Comparison of ENCODE assay signal across 8 mouse cellular contexts in the genomic region with DNA sequence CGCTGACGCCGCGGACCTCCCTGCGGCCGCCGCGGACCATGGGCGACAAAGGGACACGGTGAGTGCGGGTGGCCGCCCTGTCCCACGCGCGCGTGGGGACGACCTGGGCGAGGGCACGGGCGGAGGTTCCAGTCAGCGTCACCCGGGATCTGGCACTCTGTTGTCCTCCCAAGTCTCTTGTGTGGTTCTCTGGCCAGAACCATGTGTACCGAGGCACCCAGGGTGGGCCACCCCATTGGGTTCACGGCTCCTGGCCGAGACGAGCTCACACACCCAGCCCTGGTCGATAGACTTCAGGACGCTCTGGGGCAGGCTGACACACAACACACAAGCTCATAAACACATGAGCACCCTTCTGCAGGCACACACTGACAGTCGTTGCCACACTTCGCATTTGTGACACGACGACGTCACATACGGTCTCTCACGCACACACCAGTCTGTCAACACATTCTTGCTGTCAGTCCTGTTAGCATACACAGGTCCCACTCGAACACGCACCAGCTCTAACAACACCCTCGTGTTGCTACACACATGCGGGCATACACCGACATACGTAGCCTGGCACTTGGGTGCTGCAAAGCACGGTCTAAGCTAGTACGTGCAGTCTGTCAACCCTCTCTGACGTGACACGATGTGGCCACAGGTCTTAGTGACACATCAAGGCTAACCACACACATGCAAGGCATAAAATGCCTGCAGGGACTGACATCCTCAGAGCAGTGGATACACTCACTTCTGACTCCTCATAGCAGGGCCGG. TPM values are rescaled to one million over a fixed set of nuclear protein-coding genes. Genes with fewer than 3 reads are reported as not detected.
DNase-seq lines count a peak whose midpoint lies in the region; ATAC-seq and TF ChIP-seq lines count a peak whose summit lies in the region.

No protein-coding gene starts in this region.

- no peaks in the 10 kb centered on the region for H3K79me3 ChIP-seq in C2C12 (ENCODE audit: low read depth)

- 10% methylated on average over 46 of the region's 46 CpGs for WGBS in hindbrain, embryonic 11.5 days
- 2% methylated on average over 46 of the region's 46 CpGs for WGBS in liver, embryonic 14.5 days (ENCODE audit: insufficient replicate concordance)
- 13% methylated on average over 46 of the region's 46 CpGs for WGBS in neural tube, embryonic 11.5 days

- H3K4me3 ChIP-seq in gastrocnemius, adult 2 months, result peak overlapping the region; percentile 93
- peak overlapping the region; percentile 34 for H3K4me3 ChIP-seq in C2C12 (ENCODE audit: insufficient read depth, poor library complexity, severe bottlenecking)
- H3K4me3 ChIP-seq in hindbrain, embryonic 11.5 days (ENCODE audit: low read depth, low read length), result peak overlapping the region; percentile 77
- H3K4me3 ChIP-seq in liver, embryonic 14.5 days (ENCODE audit: insufficient read depth in 1 of 2, low read depth in 2 of 2, low read length in 2 of 2), result peak overlapping the region; percentile 75 to 94
- H3K4me3 ChIP-seq in neural tube, embryonic 11.5 days (ENCODE audit: low read depth, low read length), result peak overlapping the region; percentile 74

- ATAC-seq in hindbrain, embryonic 11.5 days (ENCODE audit: low FRiP score), result peak; percentile 66
- peak; percentile 25 for ATAC-seq in liver, embryonic 14.5 days (ENCODE audit: insufficient read depth)
- ATAC-seq in neural tube, embryonic 11.5 days (ENCODE audit: insufficient read depth, low FRiP score, low TSS enrichment), result peak; percentile 64

- no peaks in the 10 kb centered on the region for H3K27me3 ChIP-seq in C2C12 (ENCODE audit: control insufficient read depth, insufficient read depth, insufficient read length)
- no peaks in the 10 kb centered on the region for H3K27me3 ChIP-seq in hindbrain, embryonic 11.5 days (ENCODE audit: control insufficient read depth, insufficient read depth, low read length)
- no peaks in the 10 kb centered on the region for H3K27me3 ChIP-seq in liver, embryonic 14.5 days (ENCODE audit: control insufficient read depth, insufficient read depth, low read length)
- no peaks in the 10 kb centered on the region for H3K27me3 ChIP-seq in neural tube, embryonic 11.5 days (ENCODE audit: control insufficient read depth, insufficient read depth, low read length)

- no peak for TF ChIP-seq EP300 in liver, embryonic 14.5 days (IDR thresholded peaks at IDR 0.05; ENCODE audit: low read depth)

- no peaks in the 10 kb centered on the region for H3K36me3 ChIP-seq in C2C12 (ENCODE audit: control insufficient read depth, insufficient read depth)
- no peaks in the 10 kb centered on the region for H3K36me3 ChIP-seq in hindbrain, embryonic 11.5 days (ENCODE audit: control insufficient read depth, insufficient read depth, low read length)
- no peaks in the 10 kb centered on the region; the same call in 1 of the 2 replicates for H3K36me3 ChIP-seq in liver, embryonic 14.5 days (replicated peaks; ENCODE audit: control insufficient read depth, insufficient read depth, low read depth)
- no peaks in the 10 kb centered on the region for H3K36me3 ChIP-seq in neural tube, embryonic 11.5 days (ENCODE audit: control insufficient read depth, insufficient read depth, low read length)

- peak overlapping the region; percentile 94 for H3K27ac ChIP-seq in gastrocnemius, adult 2 months
- peak overlapping the region; percentile 85 for H3K27ac ChIP-seq in hindbrain, embryonic 11.5 days (ENCODE audit: low read depth, low read length)
- H3K27ac ChIP-seq in liver, embryonic 14.5 days, result peak overlapping the region; percentile 87
- peak overlapping the region; percentile 89 for H3K27ac ChIP-seq in neural tube, embryonic 11.5 days (ENCODE audit: low read depth, low read length)

- H3ac ChIP-seq in C2C12 (ENCODE audit: control insufficient read depth, insufficient read length, low read depth), result peak overlapping the region; percentile 75

- TF ChIP-seq CTCF in gastrocnemius, adult 2 months (IDR thresholded peaks at IDR 0.05), result no peak
- TF ChIP-seq CTCF in C2C12 (IDR thresholded peaks at IDR 0.05; ENCODE audit: control insufficient read depth, insufficient read depth, insufficient read length), result no peak
- TF ChIP-seq CTCF in liver, embryonic 14.5 days (IDR thresholded peaks at IDR 0.05; ENCODE audit: low read depth), result no peak; the same call in 1 of the 2 replicates

- peak overlapping the region; percentile 95 for H3K4me2 ChIP-seq in hindbrain, embryonic 11.5 days (replicated peaks; ENCODE audit: low read depth, low read length)
- H3K4me2 ChIP-seq in liver, embryonic 14.5 days (ENCODE audit: low read depth), result peak overlapping the region; percentile 81
- H3K4me2 ChIP-seq in neural tube, embryonic 11.5 days (ENCODE audit: low read depth), result peak overlapping the region; percentile 97

- no peaks in the 10 kb centered on the region for H3K9me3 ChIP-seq in hindbrain, embryonic 11.5 days (ENCODE audit: control insufficient read depth, low read length)
- no peaks in the 10 kb centered on the region for H3K9me3 ChIP-seq in liver, embryonic 14.5 days (ENCODE audit: control insufficient read depth, low read length)
- no peaks in the 10 kb centered on the region for H3K9me3 ChIP-seq in neural tube, embryonic 11.5 days (ENCODE audit: control insufficient read depth, low read length)

- no peaks in the 10 kb centered on the region for H3K79me2 ChIP-seq in C2C12 (ENCODE audit: control insufficient read depth, insufficient read depth)

- peaks cover 21% of the 10 kb centered on the region; the same call in 1 of the 2 replicates for H3K4me1 ChIP-seq in hindbrain, embryonic 11.5 days (replicated peaks; ENCODE audit: control insufficient read depth, insufficient read depth, low read length)
- H3K4me1 ChIP-seq in liver, embryonic 14.5 days (replicated peaks; ENCODE audit: control insufficient read depth in 2 of 2, insufficient read depth in 2 of 2, low read length in 1 of 2), result peaks cover 61 to 71% of the 10 kb centered on the region in 2 experiments
- peaks cover 42% of the 10 kb centered on the region for H3K4me1 ChIP-seq in neural tube, embryonic 11.5 days (ENCODE audit: control insufficient read depth, insufficient read depth, low read length)

- H3K9ac ChIP-seq in hindbrain, embryonic 11.5 days (ENCODE audit: low read depth, low read length), result peak overlapping the region; percentile 92
- peak overlapping the region; percentile 98 for H3K9ac ChIP-seq in liver, embryonic 14.5 days (replicated peaks)
- H3K9ac ChIP-seq in neural tube, embryonic 11.5 days (ENCODE audit: low read length), result peak overlapping the region; percentile 87

- intact Hi-C loops in gastrocnemius, adult 2 months (cut with DNase I), result no loop called here
- intact Hi-C loops in gastrocnemius, postnatal 14 days (cut with DNase I; ENCODE audit: low total_unique reads), result no loop called here

- DNase-seq in gastrocnemius, adult 2 months, result no peak
- no peak for DNase-seq in gastrocnemius, postnatal 14 days
- DNase-seq in embryo, embryonic 10.5 days (ENCODE audit: low spot score), result peak; percentile 34
- peak; percentile 54 for DNase-seq in hindbrain, embryonic 11.5 days (ENCODE audit: low spot score)
- peak in 1 of 3 experiments; percentile 49 for DNase-seq in liver, embryonic 14.5 days (ENCODE audit: low read depth in 3 of 3, low spot score in 3 of 3)
- no peak for DNase-seq in neural tube, embryonic 11.5 days (ENCODE audit: low spot score)
- DNase-seq in urinary bladder, postnatal 14 days (ENCODE audit: low spot score), result no peak

TF ChIP-seq in C2C12, 6 proteins besides CTCF, POLR2A, EP300 and RAD21:
- TF ChIP-seq MAX (IDR thresholded peaks at IDR 0.05) (no peak), USF1 (IDR thresholded peaks at IDR 0.05; ENCODE audit: low read depth) (no peak), MYOD1 (IDR thresholded peaks at IDR 0.05; ENCODE audit: control insufficient read depth, insufficient read length, low read depth) (no peak), CEBPB (IDR thresholded peaks at IDR 0.05; ENCODE audit: low read depth) (no peak), FOSL1 (IDR thresholded peaks at IDR 0.05; ENCODE audit: insufficient read depth, low read length, poor library complexity, severe bottlenecking) (no peak), MYOG (IDR thresholded peaks at IDR 0.05; ENCODE audit: control insufficient read depth, extremely low read depth, insufficient read length) (no peak)

RNA-seq across cellular contexts. Expression of a gene that starts 0.7 kb away (rescaled TPM):
- total RNA-seq in gastrocnemius, adult 2 months (2021), result 10 to 100 TPM in 1 of 2 experiments, 1 to 10 TPM in 1; 6.9 to 10.8 TPM
- total RNA-seq in gastrocnemius, postnatal 14 days (2021), result 10 to 100 TPM; 14.3 to 15.2 TPM
- 10.3 TPM for polyA plus RNA-seq in C2C12 (2012; fragmentation: generic; extraction: Trizol)
- 4.5 and 5.4 TPM in 2 replicates for polyA plus RNA-seq in hindbrain, embryonic 11.5 days (2014; fragmentation: Nextera tagmentation; extraction: Ambion mirVana)
- 234 and 235 TPM in 2 replicates for polyA plus RNA-seq in liver, embryonic 14.5 days (2012; rRNA removed)
- 30.1 and 36.4 TPM in 2 replicates for polyA plus RNA-seq in liver, embryonic 14.5 days (2014; fragmentation: Nextera tagmentation; extraction: Ambion mirVana)
- 5.0 and 5.3 TPM in 2 replicates for polyA plus RNA-seq in neural tube, embryonic 11.5 days (2014; fragmentation: Nextera tagmentation; extraction: Ambion mirVana)

RNA-seq across cellular contexts. Expression of a gene that starts 52.4 kb away (rescaled TPM):
- total RNA-seq in gastrocnemius, adult 2 months (2021), result 100 to 1,000 TPM; 242 to 287 TPM
- 100 to 1,000 TPM; 262 to 278 TPM for total RNA-seq in gastrocnemius, postnatal 14 days (2021)
- polyA plus RNA-seq in C2C12 (2012; fragmentation: generic; extraction: Trizol), result 2,967 TPM
- polyA plus RNA-seq in hindbrain, embryonic 11.5 days (2014; fragmentation: Nextera tagmentation; extraction: Ambion mirVana), result 696 and 707 TPM in 2 replicates
- polyA plus RNA-seq in liver, embryonic 14.5 days (2012; rRNA removed), result 697 and 811 TPM in 2 replicates
- 661 and 668 TPM in 2 replicates for polyA plus RNA-seq in liver, embryonic 14.5 days (2014; fragmentation: Nextera tagmentation; extraction: Ambion mirVana)
- polyA plus RNA-seq in neural tube, embryonic 11.5 days (2014; fragmentation: Nextera tagmentation; extraction: Ambion mirVana), result 687 and 719 TPM in 2 replicates

Comparison
In these comparisons a context has a peak if more than half of its experiments do, and no peak if none do; other contexts are left out.
1. DNase-seq: peak in embryo, embryonic 10.5 days (single experiment) and hindbrain, embryonic 11.5 days (single experiment); none in gastrocnemius, adult 2 months (single experiment), gastrocnemius, postnatal 14 days (single experiment), neural tube, embryonic 11.5 days (single experiment) and urinary bladder, postnatal 14 days (single experiment).
2. H3K4me3 ChIP-seq: peak in every context shown above with its lines; median percentile 93 in gastrocnemius, adult 2 months; 84 in liver, embryonic 14.5 days; 77 in hindbrain, embryonic 11.5 days; 74 in neural tube, embryonic 11.5 days; 34 in C2C12.
3. Peak in every context shown above with its lines, with median percentiles within 50 percentile points of each other: H3K27ac ChIP-seq, ATAC-seq, H3K4me2 ChIP-seq and H3K9ac ChIP-seq.